Mouse (Mus musculus) forebrain, embryonic 14.5 days (tissue): ENCODE measurements around the gene Gjc3. TPM values are rescaled to one million over a fixed set of nuclear protein-coding genes. Genes with fewer than 3 reads are reported as not detected.

ENCODE experiments used
- ATAC-seq: fragments of 200-750 bp; cut with Nextera tagmentation; 2 replicates; pipeline ENCODE4 v1.8.0; 2017; ENCODE audit warnings: mild to moderate bottlenecking, moderate library complexity
- DNase-seq: peaks from one replicate; pipeline ENCODE4 v3.0.0-alpha.2; 2015; ENCODE audit warnings: low spot score
- H3K27ac ChIP-seq: fragments of 300-500 bp; sonication (generic); 2 replicates; pipeline ENCODE4 v1.5.1; 2014; ENCODE audit warnings: low read depth, mild to moderate bottlenecking, control low read depth, low read length, moderate library complexity
- H3K27me3 ChIP-seq: fragments of 300-500 bp; sonication (generic); replicated peaks from 2 replicates; pipeline ENCODE4 v1.6.1; 2014; ENCODE audit warnings: low read length, control low read depth, mixed read lengths; ENCODE audit not compliant: control insufficient read depth, insufficient read depth
- H3K36me3 ChIP-seq: fragments of 300-500 bp; sonication (generic); 2 replicates; pipeline ENCODE4 v1.6.1; 2014; ENCODE audit warnings: low read length, control low read depth; ENCODE audit not compliant: control insufficient read depth, insufficient read depth
- H3K4me1 ChIP-seq: fragments of 300-500 bp; sonication (generic); 2 replicates; pipeline ENCODE4 v1.6.1; 2014; ENCODE audit warnings: antibody characterized with exemption, low read length, control low read depth; ENCODE audit not compliant: control insufficient read depth, insufficient read depth
- H3K4me2 ChIP-seq: fragments of 300-500 bp; sonication (generic); 2 replicates; pipeline ENCODE4 v1.6.1; 2014; ENCODE audit warnings: mild to moderate bottlenecking, control low read depth, low read length
- H3K4me3 ChIP-seq: fragments of 300-500 bp; sonication (generic); 2 replicates; pipeline ENCODE4 v1.5.1; 2014; ENCODE audit warnings: low read depth, low read length, control low read depth
- H3K9ac ChIP-seq: fragments of 300-500 bp; sonication (generic); 2 replicates; pipeline ENCODE4 v1.6.1; 2014; ENCODE audit warnings: mild to moderate bottlenecking, low read length, control low read depth, moderate library complexity
- H3K9me3 ChIP-seq: fragments of 300-500 bp; sonication (generic); replicated peaks from 2 replicates; pipeline ENCODE4 v1.6.1; 2016; ENCODE audit warnings: low read length, control low read depth, mixed read lengths; ENCODE audit not compliant: control insufficient read depth
- WGBS: fragments of 180-500 bp; shearing (Covaris S2); extraction: QIAGEN DNeasy Blood & Tissue Kit; methylation state at CpG from one replicate; pipeline ENCODE4 v1.1.7; 2014; 5-methylcytosine and 5-hydroxymethylcytosine counted together
- polyA plus RNA-seq: library from polyadenylated mRNA; unstranded; fragments of >200 nt; fragmentation: Nextera tagmentation; extraction: Ambion mirVana; gene quantifications from 2 replicates; pipeline ENCODE4 v1.2.1, GENCODE M21; 2014

Gjc3 gene
- polyA plus RNA-seq, 1 experiment from 2014 or later: 0.08 TPM

- Histone ChIP-seq H3K4me3 (no peak overlapping the region), H3K4me2 (no peak overlapping the region), H3K36me3 (no peaks in the 10 kb centered on the region), H3K27ac (no peak overlapping the region), H3K27me3 (no peaks in the 10 kb centered on the region), H3K4me1 (no peaks in the 10 kb centered on the region), H3K9me3 (no peaks in the 10 kb centered on the region), H3K9ac (no peak overlapping the region)
- 56% methylated on average over 3 of the region's 3 CpGs for WGBS
- ATAC-seq (no peak), DNase-seq (peak; percentile 1)
Measured at GRCm38 (mm10) chr5:137973738-137974137, 10.8 kb upstream of the Gjc3 start.

GRCm38 (mm10) chr5:137973161-137973560 lies 10.3 kb upstream of the Gjc3 start:
- H3K4me1 ChIP-seq: no peaks in the 10 kb centered on the region
- ATAC-seq: no peak
- no peaks in the 10 kb centered on the region for H3K9me3 ChIP-seq
- DNase-seq: no peak
- no peaks in the 10 kb centered on the region for H3K27me3 ChIP-seq
- H3K36me3 ChIP-seq: no peaks in the 10 kb centered on the region
- no peak overlapping the region for H3K9ac ChIP-seq
- H3K4me2 ChIP-seq: no peak overlapping the region
- 63% methylated on average over 2 of the region's 2 CpGs for WGBS
- no peak overlapping the region for H3K27ac ChIP-seq
- H3K4me3 ChIP-seq: no peak overlapping the region

GRCm38 (mm10) chr5:137966492-137966891 lies 3.6 kb upstream of the Gjc3 start:
- no peak for ATAC-seq
- H3K36me3 ChIP-seq: no peaks in the 10 kb centered on the region
- no peak overlapping the region for H3K27ac ChIP-seq
- H3K4me2 ChIP-seq: no peak overlapping the region
- H3K27me3 ChIP-seq: no peaks in the 10 kb centered on the region
- DNase-seq: peak; percentile 0
- no peak overlapping the region for H3K9ac ChIP-seq
- no peaks in the 10 kb centered on the region for H3K4me1 ChIP-seq
- no peaks in the 10 kb centered on the region for H3K9me3 ChIP-seq
- no peak overlapping the region for H3K4me3 ChIP-seq

GRCm38 (mm10) chr5:137956404-137956803 lies 6.5 kb downstream of the Gjc3 start:
- ATAC-seq: no peak
- no peaks in the 10 kb centered on the region for H3K9me3 ChIP-seq
- WGBS: 88% methylated on average over 3 of the region's 3 CpGs
- H3K27me3 ChIP-seq: no peaks in the 10 kb centered on the region
- H3K4me3 ChIP-seq: no peak overlapping the region
- no peak overlapping the region for H3K9ac ChIP-seq
- no peak overlapping the region for H3K27ac ChIP-seq
- no peak overlapping the region for H3K4me2 ChIP-seq
- H3K4me1 ChIP-seq: no peaks in the 10 kb centered on the region
- no peak for DNase-seq
- H3K36me3 ChIP-seq: no peaks in the 10 kb centered on the region

GRCm38 (mm10) chr5:137951218-137951617 lies 11.7 kb downstream of the Gjc3 start:
- WGBS: 49% methylated on average over 6 of the region's 6 CpGs
- DNase-seq (no peak), ATAC-seq (no peak)
- no peaks in the 10 kb centered on the region for H3K9me3 ChIP-seq
- no peak overlapping the region for H3K27ac ChIP-seq
- no peak overlapping the region for H3K4me3 ChIP-seq
- H3K9ac ChIP-seq: no peak overlapping the region
- no peak overlapping the region for H3K4me2 ChIP-seq
- H3K27me3 ChIP-seq: no peaks in the 10 kb centered on the region
- no peaks in the 10 kb centered on the region for H3K4me1 ChIP-seq
- no peaks in the 10 kb centered on the region for H3K36me3 ChIP-seq

GRCm38 (mm10) chr5:137947303-137947702 lies 15.6 kb downstream of the Gjc3 start:
- Histone ChIP-seq H3K4me3 (no peak overlapping the region), H3K36me3 (no peaks in the 10 kb centered on the region), H3K9ac (no peak overlapping the region), H3K9me3 (no peaks in the 10 kb centered on the region), H3K27me3 (no peaks in the 10 kb centered on the region), H3K4me2 (no peak overlapping the region), H3K4me1 (no peaks in the 10 kb centered on the region), H3K27ac (no peak overlapping the region)
- DNase-seq (no peak), ATAC-seq (no peak)

GRCm38 (mm10) chr5:137943133-137943532 lies 19.8 kb downstream of the Gjc3 start:
- no peaks in the 10 kb centered on the region for H3K9me3 ChIP-seq
- no peak overlapping the region for H3K27ac ChIP-seq
- H3K4me1 ChIP-seq: no peaks in the 10 kb centered on the region
- no peak overlapping the region for H3K9ac ChIP-seq
- H3K27me3 ChIP-seq: no peaks in the 10 kb centered on the region
- ATAC-seq (no peak), DNase-seq (no peak)
- H3K4me3 ChIP-seq: no peak overlapping the region
- no peak overlapping the region for H3K4me2 ChIP-seq
- H3K36me3 ChIP-seq: no peaks in the 10 kb centered on the region
- 83% methylated on average over 1 of the region's 1 CpGs for WGBS

- no peak for ATAC-seq
- Histone ChIP-seq H3K4me3 (no peak overlapping the region), H3K4me1 (no peaks in the 10 kb centered on the region), H3K9ac (no peak overlapping the region), H3K36me3 (no peaks in the 10 kb centered on the region), H3K9me3 (no peaks in the 10 kb centered on the region), H3K4me2 (no peak overlapping the region), H3K27ac (no peak overlapping the region), H3K27me3 (no peaks in the 10 kb centered on the region)
- WGBS: 87% methylated on average over 4 of the region's 4 CpGs
- DNase-seq: no peak
Measured at GRCm38 (mm10) chr5:137940948-137941347, 21.9 kb downstream of the Gjc3 start.

GRCm38 (mm10) chr5:137937238-137937637 lies 25.7 kb downstream of the Gjc3 start:
- ATAC-seq (no peak), DNase-seq (no peak)
- no peak overlapping the region for H3K4me2 ChIP-seq
- H3K4me1 ChIP-seq: no peaks in the 10 kb centered on the region
- no peaks in the 10 kb centered on the region for H3K9me3 ChIP-seq
- H3K9ac ChIP-seq: no peak overlapping the region
- H3K36me3 ChIP-seq: no peaks in the 10 kb centered on the region
- no peak overlapping the region for H3K4me3 ChIP-seq
- no peaks in the 10 kb centered on the region for H3K27me3 ChIP-seq
- WGBS: 66% methylated on average over 4 of the region's 4 CpGs
- no peak overlapping the region for H3K27ac ChIP-seq

- Histone ChIP-seq H3K27me3 (no peaks in the 10 kb centered on the region), H3K36me3 (no peaks in the 10 kb centered on the region), H3K27ac (no peak overlapping the region), H3K9ac (no peak overlapping the region), H3K4me3 (no peak overlapping the region), H3K4me1 (no peaks in the 10 kb centered on the region), H3K9me3 (no peaks in the 10 kb centered on the region), H3K4me2 (no peak overlapping the region)
- WGBS: 89% methylated on average over 2 of the region's 2 CpGs
- ATAC-seq (no peak), DNase-seq (no peak)
Measured at GRCm38 (mm10) chr5:137936486-137936885, 26.4 kb downstream of the Gjc3 start.
